Mouse (Mus musculus) ovary, postnatal 10 days (tissue): ENCODE measurements around the gene Gabra5.

Experiments
- DNase-seq: peaks from one replicate; pipeline ENCODE4 v3.0.0; 2022; ENCODE audit warnings: low spot score

Gene Gabra5

GRCm38 (mm10) chr7:57386517-57387340, 123.1 kb downstream of the Gabra5 start, which contains the start of gene Gabrg3:
Gene Gabrg3, minus strand, starts transcription at chr7:57387188.
- DNase-seq = no peak

GRCm38 (mm10) chr7:57384112-57384511, 125.7 kb downstream of the Gabra5 start:
- no peak for DNase-seq

- no peak for DNase-seq
Observed at GRCm38 (mm10) chr7:57366013-57366390, 143.9 kb downstream of the Gabra5 start.

- DNase-seq = no peak
Observed at GRCm38 (mm10) chr7:57365134-57366012, 144.5 kb downstream of the Gabra5 start.

- DNase-seq = no peak
Observed at GRCm38 (mm10) chr7:57363812-57364211, 146.0 kb downstream of the Gabra5 start.

GRCm38 (mm10) chr7:57357871-57358540, 151.9 kb downstream of the Gabra5 start:
- no peak for DNase-seq
